Mouse (Mus musculus): ENCODE results near the gene Cenpo. TPM values are rescaled to one million over a fixed set of nuclear protein-coding genes. Genes with fewer than 3 reads are reported as not detected.

Gene Cenpo
- total RNA-seq, 2 experiments from 2014 or later, result 11.6 to 28.9 TPM

- ATAC-seq (ENCODE audit: poor library complexity, severe bottlenecking), result no peak
Measured at GRCm38 (mm10) chr12:4157466-4157865, 76.6 kb downstream of the Cenpo start.

GRCm38 (mm10) chr12:4151969-4152368 is 82.1 kb downstream of the Cenpo start:
- no peak for ATAC-seq (ENCODE audit: poor library complexity, severe bottlenecking)

GRCm38 (mm10) chr12:4150936-4151335 is 83.2 kb downstream of the Cenpo start:
- no peak for ATAC-seq (ENCODE audit: poor library complexity, severe bottlenecking)

Other genes starting within 250 kb of the Cenpo start
- 0.09 and 0.30 TPM in 2 replicates for gene Efr3b, start 195.4 kb downstream of the Cenpo start, total RNA-seq (2015)
- 0.04 TPM in 2 replicates for gene Efr3b, start 195.4 kb downstream of the Cenpo start, total RNA-seq (2017)
- gene Dnajc27, start 151.7 kb downstream of the Cenpo start, total RNA-seq (2015), result 1.5 and 2.1 TPM in 2 replicates
- gene Dnajc27, start 151.7 kb downstream of the Cenpo start, total RNA-seq (2017), result 2.1 and 4.3 TPM in 2 replicates
- gene Adcy3, start 101.2 kb downstream of the Cenpo start, total RNA-seq (2015), result 0.38 and 2.5 TPM in 2 replicates
- gene Adcy3, start 101.2 kb downstream of the Cenpo start, total RNA-seq (2017), result 0.77 and 1.0 TPM in 2 replicates
- gene Ptrhd1, start 267 bp downstream of the Cenpo start, total RNA-seq (2015), result 8.7 and 10.7 TPM in 2 replicates
- 7.4 and 7.8 TPM in 2 replicates for gene Ptrhd1, start 267 bp downstream of the Cenpo start, total RNA-seq (2017)
- 71.5 and 74.4 TPM in 2 replicates for gene Ncoa1, start 242.9 kb upstream of the Cenpo start, total RNA-seq (2015)
- gene Ncoa1, start 242.9 kb upstream of the Cenpo start, total RNA-seq (2017), result 28.4 and 61.9 TPM in 2 replicates